Mouse (Mus musculus) limb, embryonic 14.5 days (tissue): ENCODE results near the gene Zfp523. TPM values are rescaled to one million over a fixed set of nuclear protein-coding genes. Genes with fewer than 3 reads are reported as not detected.
"Not testable (repeated sequence)": the region's sequence is repeated elsewhere in the genome, so short reads cannot be mapped to it uniquely, and the experiment has no call there.

Experiments
- ATAC-seq: fragments of 200-750 bp; cut with Nextera tagmentation; 2 replicates; pipeline ENCODE4 v1.8.0; 2017; ENCODE audit warnings: low read depth, moderate number of reproducible peaks, moderate TSS enrichment; ENCODE audit not compliant: low FRiP score
- DNase-seq: peaks from one replicate; pipeline ENCODE4 v3.0.0-alpha.2; 2015; ENCODE audit warnings: low spot score
- H3K27ac ChIP-seq: fragments of 300-500 bp; sonication (generic); replicated peaks from 2 replicates; pipeline ENCODE4 v1.5.1; 2014; ENCODE audit warnings: low read depth, mild to moderate bottlenecking, low read length, moderate library complexity, mixed read lengths
- H3K27me3 ChIP-seq: fragments of 300-500 bp; sonication (generic); 2 replicates; pipeline ENCODE4 v1.6.1; 2014; ENCODE audit warnings: low read length, mixed read lengths; ENCODE audit not compliant: control insufficient read depth, insufficient read depth
- H3K36me3 ChIP-seq: fragments of 300-500 bp; sonication (generic); 2 replicates; pipeline ENCODE4 v1.6.1; 2014; ENCODE audit warnings: mild to moderate bottlenecking, low read length, moderate library complexity, mixed read lengths; ENCODE audit not compliant: control insufficient read depth, insufficient read depth
- H3K4me1 ChIP-seq: fragments of 300-500 bp; sonication (generic); 2 replicates; pipeline ENCODE4 v1.6.1; 2014; ENCODE audit warnings: antibody characterized with exemption, low read length, mixed read lengths; ENCODE audit not compliant: control insufficient read depth, insufficient read depth
- H3K4me2 ChIP-seq: fragments of 300-500 bp; sonication (generic); replicated peaks from 2 replicates; pipeline ENCODE4 v1.6.1; 2014; ENCODE audit warnings: low read depth, mild to moderate bottlenecking, low read length, moderate library complexity; ENCODE audit not compliant: severe bottlenecking
- H3K4me3 ChIP-seq: fragments of 300-500 bp; sonication (generic); replicated peaks from 2 replicates; pipeline ENCODE4 v1.5.1; 2014; ENCODE audit warnings: low read length
- H3K9ac ChIP-seq: fragments of 300-500 bp; sonication (generic); 2 replicates; pipeline ENCODE4 v1.6.1; 2014; ENCODE audit warnings: mild to moderate bottlenecking, low read depth, low read length, moderate library complexity; ENCODE audit not compliant: severe bottlenecking
- H3K9me3 ChIP-seq: fragments of 300-500 bp; sonication (generic); 2 replicates; pipeline ENCODE4 v1.6.1; 2016; ENCODE audit warnings: low read length; ENCODE audit not compliant: control insufficient read depth
- POLR2A ChIP-seq: fragments of 200-500 bp; IDR thresholded peaks from 2 replicates; pipeline ENCODE4 v1.8.0; 2012; ENCODE audit warnings: inconsistent platforms, mild to moderate bottlenecking, moderate library complexity, borderline replicate concordance; ENCODE audit not compliant: insufficient read depth, insufficient read length; ENCODE audit errors: extremely low read depth
- WGBS: fragments of 180-500 bp; shearing (Covaris S2); extraction: QIAGEN DNeasy Blood & Tissue Kit; methylation state at CpG from one replicate; pipeline ENCODE4 v1.1.7; 2014; 5-methylcytosine and 5-hydroxymethylcytosine counted together
- polyA plus RNA-seq, 2 experiments: library from polyadenylated mRNA; depleted of rRNA in 1 of 2; stranded (reverse) in 1 of 2; unstranded in 1 of 2; fragments of >200 nt; fragmentation: Nextera tagmentation in 1 of 2; extraction: Ambion mirVana in 1 of 2; gene quantifications; 2 replicates each; pipeline versions ENCODE4 v1.2.1 to v1.2.3; 2012 to 2014

Gene Zfp523
- polyA plus RNA-seq, 2 experiments: 37.5 to 79.1 TPM

- no peak overlapping the region for H3K4me2 ChIP-seq
- peaks cover 19% of the 10 kb centered on the region for H3K4me1 ChIP-seq
- no peak overlapping the region for H3K9ac ChIP-seq
- ATAC-seq: no peak
- no peaks in the 10 kb centered on the region for H3K36me3 ChIP-seq
- no peak for DNase-seq
- no peaks in the 10 kb centered on the region for H3K9me3 ChIP-seq
- TF ChIP-seq POLR2A: no peak
- WGBS: 65% methylated on average over 6 of the region's 6 CpGs
- H3K27me3 ChIP-seq: no peaks in the 10 kb centered on the region
- H3K27ac ChIP-seq: no peak overlapping the region
- H3K4me3 ChIP-seq: no peak overlapping the region
Measured at GRCm38 (mm10) chr17:28211921-28212341, 35.0 kb downstream of the Zfp523 start.

- H3K4me1 ChIP-seq: peaks cover 16% of the 10 kb centered on the region
- TF ChIP-seq POLR2A: no peak
- H3K9me3 ChIP-seq: no peaks in the 10 kb centered on the region
- WGBS: 69% methylated on average over 9 of the region's 9 CpGs
- no peak overlapping the region for H3K4me3 ChIP-seq
- H3K4me2 ChIP-seq: no peak overlapping the region
- H3K9ac ChIP-seq: no peak overlapping the region
- H3K36me3 ChIP-seq: no peaks in the 10 kb centered on the region
- no peak overlapping the region for H3K27ac ChIP-seq
- ATAC-seq (no peak), DNase-seq (no peak)
- H3K27me3 ChIP-seq: no peaks in the 10 kb centered on the region
Measured at GRCm38 (mm10) chr17:28212391-28212790, 35.5 kb downstream of the Zfp523 start.

- no peak overlapping the region for H3K27ac ChIP-seq
- no peak overlapping the region for H3K9ac ChIP-seq
- no peak for DNase-seq
- no peak overlapping the region for H3K4me3 ChIP-seq
- no peak for TF ChIP-seq POLR2A
- no peaks in the 10 kb centered on the region for H3K27me3 ChIP-seq
- H3K9me3 ChIP-seq: no peaks in the 10 kb centered on the region
- 28% methylated on average over 4 of the region's 4 CpGs for WGBS
- H3K4me2 ChIP-seq: no peak overlapping the region
- H3K36me3 ChIP-seq: no peaks in the 10 kb centered on the region
- no peak for ATAC-seq
- H3K4me1 ChIP-seq: peaks cover 18% of the 10 kb centered on the region
Measured at GRCm38 (mm10) chr17:28213236-28213635, 36.3 kb downstream of the Zfp523 start.

- no peaks in the 10 kb centered on the region for H3K9me3 ChIP-seq
- H3K9ac ChIP-seq: no peak overlapping the region
- no peak overlapping the region for H3K4me3 ChIP-seq
- TF ChIP-seq POLR2A: no peak
- peaks cover 14% of the 10 kb centered on the region; the same call in 1 of the 2 replicates for H3K4me1 ChIP-seq
- no peak for DNase-seq
- H3K4me2 ChIP-seq: no peak overlapping the region
- no peaks in the 10 kb centered on the region for H3K27me3 ChIP-seq
- H3K27ac ChIP-seq: no peak overlapping the region
- H3K36me3 ChIP-seq: no peaks in the 10 kb centered on the region
- ATAC-seq: no peak
- 80% methylated on average over 9 of the region's 9 CpGs for WGBS
Measured at GRCm38 (mm10) chr17:28216791-28217190, 39.9 kb downstream of the Zfp523 start.

- no peaks in the 10 kb centered on the region for H3K27me3 ChIP-seq
- WGBS: 17% methylated on average over 23 of the region's 23 CpGs
- no peaks in the 10 kb centered on the region for H3K9me3 ChIP-seq
- DNase-seq: no peak
- peaks cover 16% of the 10 kb centered on the region for H3K4me1 ChIP-seq
- H3K27ac ChIP-seq: peak overlapping the region; percentile 41; the same call in 1 of the 2 replicates
- peak overlapping the region; percentile 4; the same call in 1 of the 2 replicates for H3K4me3 ChIP-seq
- no peaks in the 10 kb centered on the region for H3K36me3 ChIP-seq
- no peak for TF ChIP-seq POLR2A
- peak overlapping the region; percentile 19; the same call in 1 of the 2 replicates for H3K4me2 ChIP-seq
- ATAC-seq: no peak
- no peak overlapping the region for H3K9ac ChIP-seq
Measured at GRCm38 (mm10) chr17:28217721-28218649, 41.1 kb downstream of the Zfp523 start.

- ATAC-seq, H3K9me3 ChIP-seq, H3K27me3 ChIP-seq, H3K4me2 ChIP-seq, H3K27ac ChIP-seq, H3K9ac ChIP-seq, H3K4me3 ChIP-seq, DNase-seq, H3K36me3 ChIP-seq: not testable (repeated sequence)
- H3K4me1 ChIP-seq: peaks cover 26% of the 10 kb centered on the region
- 94% methylated on average over 10 of the region's 10 CpGs for WGBS
Measured at GRCm38 (mm10) chr17:28222463-28222862, 45.5 kb downstream of the Zfp523 start.
